Mouse (Mus musculus): ENCODE data around the gene Traf3ip1. TPM values are rescaled to one million over a fixed set of nuclear protein-coding genes. Genes with fewer than 3 reads are reported as not detected.

The Traf3ip1 gene
- total and polyA plus RNA-seq, 3 experiments: 6.2 to 11.8 (median 10.1) TPM

Other genes starting within 250 kb of the Traf3ip1 start
- 100 to 1,000 TPM in 1 of 2 experiments, 10 to 100 TPM in 1; 64.8 to 109 TPM for gene Ube2f, start 244.3 kb upstream of the Traf3ip1 start, total RNA-seq (2021)
- 11.7 and 13.9 TPM in 2 replicates for gene Ube2f, start 244.3 kb upstream of the Traf3ip1 start, polyA plus RNA-seq (2012; rRNA removed)
- gene Scly, start 196.3 kb upstream of the Traf3ip1 start, total RNA-seq (2021): 10 to 100 TPM; 22.9 to 28.4 TPM
- gene Scly, start 196.3 kb upstream of the Traf3ip1 start, polyA plus RNA-seq (2012; rRNA removed): 15.1 and 20.7 TPM in 2 replicates
- gene Espnl, start 172.6 kb upstream of the Traf3ip1 start, total RNA-seq (2021): under 1 TPM in 1 of 2 experiments, not detected in 1; 0.12 TPM
- gene Espnl, start 172.6 kb upstream of the Traf3ip1 start, polyA plus RNA-seq (2012; rRNA removed): 0.04 and 0.10 TPM in 2 replicates
- gene Klhl30, start 143.6 kb upstream of the Traf3ip1 start, total RNA-seq (2021): 1 to 10 TPM; 1.0 to 2.1 TPM
- 3.1 and 3.3 TPM in 2 replicates for gene Klhl30, start 143.6 kb upstream of the Traf3ip1 start, polyA plus RNA-seq (2012; rRNA removed)
- gene Erfe, start 128.2 kb upstream of the Traf3ip1 start, total RNA-seq (2021): 10 to 100 TPM in 1 of 2 experiments, 1 to 10 TPM in 1; 3.7 to 16.4 TPM
- gene Erfe, start 128.2 kb upstream of the Traf3ip1 start, polyA plus RNA-seq (2012; rRNA removed): 1.5 and 2.4 TPM in 2 replicates
- 10 to 100 TPM; 88.8 to 94.7 TPM for gene Ilkap, start 95.8 kb upstream of the Traf3ip1 start, total RNA-seq (2021)
- gene Ilkap, start 95.8 kb upstream of the Traf3ip1 start, polyA plus RNA-seq (2012; rRNA removed): 121 and 122 TPM in 2 replicates
- 100 to 1,000 TPM; 190 to 273 TPM for gene Hes6, start 80.6 kb upstream of the Traf3ip1 start, total RNA-seq (2021)
- gene Hes6, start 80.6 kb upstream of the Traf3ip1 start, polyA plus RNA-seq (2012; rRNA removed): 252 and 309 TPM in 2 replicates
- gene Per2, start 35.3 kb upstream of the Traf3ip1 start, total RNA-seq (2021): 10 to 100 TPM; 22.2 to 68.7 TPM
- 24.7 and 40.0 TPM in 2 replicates for gene Per2, start 35.3 kb upstream of the Traf3ip1 start, polyA plus RNA-seq (2012; rRNA removed)
- gene Asb1, start 45.9 kb downstream of the Traf3ip1 start, total RNA-seq (2021): 10 to 100 TPM; 17.8 to 22.0 TPM
- gene Asb1, start 45.9 kb downstream of the Traf3ip1 start, polyA plus RNA-seq (2012; rRNA removed): 4.2 and 6.6 TPM in 2 replicates

All from adrenal gland, adult 2 months (tissue).